Mouse (Mus musculus) thymus, adult 2 months (tissue): Measurements from ENCODE around the gene Sdhaf1.

Experiments
- CTCF ChIP-seq: fragments of 200-500 bp; IDR thresholded peaks from 2 replicates; pipeline ENCODE4 v1.5.1; 2012; ENCODE audit warnings: mild to moderate bottlenecking, control low read depth, low read length, moderate library complexity, borderline replicate concordance; ENCODE audit not compliant: control insufficient read depth, poor library complexity, insufficient read depth; ENCODE audit errors: extremely low read depth
- POLR2A ChIP-seq: fragments of 200-500 bp; IDR thresholded peaks from 2 replicates; pipeline ENCODE4 v1.6.1; 2012; ENCODE audit warnings: mild to moderate bottlenecking, low read length, control low read depth, moderate library complexity; ENCODE audit not compliant: control insufficient read depth, poor library complexity, insufficient read depth; ENCODE audit errors: extremely low read depth

DNA sequence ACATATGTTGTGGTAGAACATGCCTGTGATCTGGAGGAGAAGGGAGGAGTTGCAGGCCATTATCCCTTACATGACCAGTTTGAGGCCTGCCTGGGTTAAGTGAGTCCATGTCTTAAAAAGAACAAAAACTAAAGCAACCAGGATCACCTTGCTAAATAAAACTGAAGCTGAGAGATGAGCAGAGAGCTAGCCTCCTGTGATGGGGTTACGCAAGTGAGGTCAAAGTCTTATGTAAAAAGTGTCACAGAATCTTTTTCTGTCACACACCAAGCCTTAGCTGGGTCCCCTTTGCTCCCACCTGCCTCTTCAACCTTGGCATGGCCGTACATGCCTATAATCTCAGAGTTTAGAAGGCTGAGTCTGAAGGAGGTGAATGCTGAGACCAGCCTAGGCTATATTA lies 2.7 kb downstream of the Sdhaf1 start:
- TF ChIP-seq POLR2A (no peak), CTCF (no peak)
